In the genomic region with DNA sequence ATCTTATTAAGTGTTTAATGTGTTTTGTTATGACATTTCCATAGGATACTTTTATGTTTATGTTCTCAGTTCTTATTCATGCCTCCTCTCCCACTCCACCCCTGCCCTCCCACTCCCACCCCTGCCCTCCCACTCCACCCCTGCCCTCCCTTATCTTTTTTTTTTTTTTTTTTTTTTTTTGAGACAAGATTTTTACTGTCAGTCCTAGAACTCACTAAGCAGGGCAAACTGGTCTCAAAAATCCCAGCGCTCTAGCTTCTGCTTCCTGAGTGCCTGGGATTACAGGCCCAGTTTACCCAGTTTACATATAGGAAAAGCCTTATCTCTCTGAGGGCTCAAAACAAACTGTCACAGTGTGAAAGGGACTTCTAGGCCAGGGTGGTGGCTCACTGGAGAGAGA, we compare ENCODE assay signal across 13 mouse cellular contexts. TPM values are rescaled to one million over a fixed set of nuclear protein-coding genes. Genes with fewer than 3 reads are reported as not detected.
DNase-seq lines count a peak whose midpoint lies in the region; ATAC-seq lines count a peak whose summit lies in the region.
"Had no signal": no experiment of that assay in that cellular context is flagged by ENCODE, and none has a peak within 500 bp of the region (broad histone marks: within the 10 kb centered on the region; RNA-seq: fewer than 3 reads in every experiment).

No protein-coding gene starts in this region.

- peak overlapping the region; percentile 37 for H3K4me2 ChIP-seq in heart, embryonic 11.5 days
- H3K4me2 ChIP-seq in kidney, embryonic 15.5 days: peak overlapping the region; percentile 46
- peak overlapping the region; percentile 36 for H3K4me2 ChIP-seq in intestine, embryonic 14.5 days (ENCODE audit: low read length)
- no peak overlapping the region for H3K4me2 ChIP-seq in liver, embryonic 16.5 days (ENCODE audit: low read depth, low read length)

- ATAC-seq in heart, embryonic 11.5 days (replicated peaks; ENCODE audit: insufficient number of reproducible peaks, low FRiP score, low TSS enrichment): no peak
- ATAC-seq in kidney, embryonic 15.5 days (replicated peaks; ENCODE audit: low FRiP score): no peak
- no peak for ATAC-seq in intestine, embryonic 14.5 days (replicated peaks; ENCODE audit: low FRiP score, low TSS enrichment, low read depth)
- no peak for ATAC-seq in liver, embryonic 16.5 days (ENCODE audit: low read depth)
- ATAC-seq: hindbrain, embryonic 16.5 days had no signal

- H3K27me3 ChIP-seq in heart, embryonic 11.5 days (ENCODE audit: control insufficient read depth, insufficient read depth, low read length): no peaks in the 10 kb centered on the region
- no peaks in the 10 kb centered on the region for H3K27me3 ChIP-seq in kidney, embryonic 15.5 days
- H3K27me3 ChIP-seq in intestine, embryonic 14.5 days (replicated peaks; ENCODE audit: control insufficient read depth, insufficient read depth, low read length): no peaks in the 10 kb centered on the region
- H3K27me3 ChIP-seq in liver, embryonic 16.5 days (ENCODE audit: control insufficient read depth, insufficient read depth, low read depth, low read length): peaks cover 41% of the 10 kb centered on the region

- peaks cover 10% of the 10 kb centered on the region; the same call in 1 of the 2 replicates for H3K4me1 ChIP-seq in heart, embryonic 11.5 days (ENCODE audit: control insufficient read depth, insufficient read depth, low read length)
- peaks cover 50% of the 10 kb centered on the region for H3K4me1 ChIP-seq in kidney, embryonic 15.5 days
- H3K4me1 ChIP-seq in intestine, embryonic 14.5 days (replicated peaks; ENCODE audit: control insufficient read depth, insufficient read depth, low read length): peaks cover 12% of the 10 kb centered on the region
- peaks cover 4% of the 10 kb centered on the region for H3K4me1 ChIP-seq in liver, embryonic 16.5 days (ENCODE audit: control insufficient read depth, low read depth, low read length)

- H3K9me3 ChIP-seq in heart, embryonic 11.5 days (replicated peaks; ENCODE audit: control insufficient read depth, low read length): no peaks in the 10 kb centered on the region
- 0 out of 2 replicates have a peak, but pooled peaks cover 2% of the 10 kb centered on the region for H3K9me3 ChIP-seq in kidney, embryonic 15.5 days (replicated peaks)
- H3K9me3 ChIP-seq in intestine, embryonic 14.5 days (ENCODE audit: control insufficient read depth, low read length): no peaks in the 10 kb centered on the region
- no peaks in the 10 kb centered on the region for H3K9me3 ChIP-seq in liver, embryonic 16.5 days (replicated peaks; ENCODE audit: control insufficient read depth, low read length)

- intact Hi-C loops in heart, postnatal 14 days (cut with DNase I): no loop called here

- peak overlapping the region; percentile 7; the same call in 1 of the 2 replicates for H3K27ac ChIP-seq in heart, embryonic 11.5 days (ENCODE audit: low read depth, low read length)
- peak overlapping the region; percentile 87 for H3K27ac ChIP-seq in kidney, embryonic 15.5 days
- H3K27ac ChIP-seq in intestine, embryonic 14.5 days (ENCODE audit: low read depth): peak overlapping the region; percentile 70; the same call in 1 of the 2 replicates
- H3K27ac ChIP-seq in liver, embryonic 16.5 days (ENCODE audit: low read length): peak overlapping the region; percentile 71

- DNase-seq in heart, postnatal 14 days: no peak
- DNase-seq in kidney, postnatal 25 days: no peak
- no peak for DNase-seq in intestine, embryonic 14.5 days (ENCODE audit: low spot score)
- no peak for DNase-seq in natural killer cell, adult 2 months (ENCODE audit: low spot score in 2 of 2)
- DNase-seq in retina, postnatal 1 day: no peak
- DNase-seq: adrenal gland, adult 2 months; cerebellum, adult 2 months had no signal

- 44% methylated on average over 1 of the region's 1 CpGs for WGBS in heart, embryonic 11.5 days (ENCODE audit: insufficient replicate concordance)
- WGBS in kidney, embryonic 15.5 days: 88% methylated on average over 1 of the region's 1 CpGs
- 44% methylated on average over 1 of the region's 1 CpGs for WGBS in intestine, embryonic 14.5 days
- WGBS in liver, embryonic 16.5 days (ENCODE audit: insufficient replicate concordance): 64% methylated on average over 1 of the region's 1 CpGs

- H3K4me3 ChIP-seq in heart, embryonic 11.5 days (ENCODE audit: low read depth, low read length): no peak overlapping the region
- H3K4me3 ChIP-seq in kidney, embryonic 15.5 days (replicated peaks): peak overlapping the region; percentile 24
- peak overlapping the region; percentile 6; the same call in 1 of the 2 replicates for H3K4me3 ChIP-seq in intestine, embryonic 14.5 days (ENCODE audit: low read depth, low read length)
- no peak overlapping the region for H3K4me3 ChIP-seq in liver, embryonic 16.5 days (ENCODE audit: low read depth, low read length)
- H3K4me3 ChIP-seq: erythroblast, embryonic 14.5 days; megakaryocyte, embryonic 14.5 days had no signal

- no peaks in the 10 kb centered on the region for H3K36me3 ChIP-seq in heart, embryonic 11.5 days (ENCODE audit: control insufficient read depth, insufficient read depth, low read length)
- no peaks in the 10 kb centered on the region for H3K36me3 ChIP-seq in kidney, embryonic 15.5 days
- no peaks in the 10 kb centered on the region for H3K36me3 ChIP-seq in intestine, embryonic 14.5 days (ENCODE audit: control insufficient read depth, insufficient read depth, low read length)
- H3K36me3 ChIP-seq in liver, embryonic 16.5 days (ENCODE audit: control insufficient read depth, insufficient read depth): no peaks in the 10 kb centered on the region

- H3K9ac ChIP-seq in heart, embryonic 11.5 days (ENCODE audit: low read depth, low read length): no peak overlapping the region
- no peak overlapping the region for H3K9ac ChIP-seq in kidney, embryonic 15.5 days
- no peak overlapping the region for H3K9ac ChIP-seq in intestine, embryonic 14.5 days (ENCODE audit: low read length)
- H3K9ac ChIP-seq in liver, embryonic 16.5 days (ENCODE audit: low read depth, low read length): no peak overlapping the region

RNA-seq across cellular contexts. Expression of gene Ephb4, which starts 3.5 kb away (rescaled TPM):
- polyA plus RNA-seq in heart, embryonic 11.5 days (2014; fragmentation: Nextera tagmentation; extraction: Ambion mirVana): 27.3 and 35.6 TPM in 2 replicates
- 10 to 100 TPM; 77.5 to 83.7 TPM for total RNA-seq in heart, postnatal 14 days (2021)
- 49.1 and 54.9 TPM in 2 replicates for polyA plus RNA-seq in kidney, embryonic 15.5 days (2015; fragmentation: Nextera tagmentation; extraction: Ambion mirVana)
- polyA plus RNA-seq in intestine, embryonic 14.5 days (2014; fragmentation: Nextera tagmentation; extraction: Ambion mirVana): 48.2 and 51.3 TPM in 2 replicates
- polyA plus RNA-seq in liver, embryonic 16.5 days (2015; fragmentation: Nextera tagmentation; extraction: Ambion mirVana): 7.3 and 9.1 TPM in 2 replicates

RNA-seq across cellular contexts. Expression of gene Slc12a9, which starts 13.0 kb away (rescaled TPM):
- polyA plus RNA-seq in heart, embryonic 11.5 days (2014; fragmentation: Nextera tagmentation; extraction: Ambion mirVana): 5.1 and 5.6 TPM in 2 replicates
- 1 to 10 TPM; 3.8 to 5.4 TPM for total RNA-seq in heart, postnatal 14 days (2021)
- 14.2 and 16.0 TPM in 2 replicates for polyA plus RNA-seq in kidney, embryonic 15.5 days (2015; fragmentation: Nextera tagmentation; extraction: Ambion mirVana)
- polyA plus RNA-seq in intestine, embryonic 14.5 days (2014; fragmentation: Nextera tagmentation; extraction: Ambion mirVana): 7.9 and 9.5 TPM in 2 replicates
- polyA plus RNA-seq in liver, embryonic 16.5 days (2015; fragmentation: Nextera tagmentation; extraction: Ambion mirVana): 2.8 and 3.0 TPM in 2 replicates

RNA-seq across cellular contexts. Expression of gene Trip6, which starts 32.2 kb away (rescaled TPM):
- polyA plus RNA-seq in heart, embryonic 11.5 days (2014; fragmentation: Nextera tagmentation; extraction: Ambion mirVana): 36.7 and 41.1 TPM in 2 replicates
- 10 to 100 TPM; 14.2 to 14.3 TPM for total RNA-seq in heart, postnatal 14 days (2021)
- polyA plus RNA-seq in kidney, embryonic 15.5 days (2015; fragmentation: Nextera tagmentation; extraction: Ambion mirVana): 77.9 and 87.5 TPM in 2 replicates
- 73.3 and 77.7 TPM in 2 replicates for polyA plus RNA-seq in intestine, embryonic 14.5 days (2014; fragmentation: Nextera tagmentation; extraction: Ambion mirVana)
- polyA plus RNA-seq in liver, embryonic 16.5 days (2015; fragmentation: Nextera tagmentation; extraction: Ambion mirVana): 9.3 and 9.6 TPM in 2 replicates

RNA-seq across cellular contexts. Expression of gene Srrt, which starts 38.9 kb away (rescaled TPM):
- polyA plus RNA-seq in heart, embryonic 11.5 days (2014; fragmentation: Nextera tagmentation; extraction: Ambion mirVana): 92.0 and 96.9 TPM in 2 replicates
- 10 to 100 TPM; 84.2 to 84.8 TPM for total RNA-seq in heart, postnatal 14 days (2021)
- 141 and 158 TPM in 2 replicates for polyA plus RNA-seq in kidney, embryonic 15.5 days (2015; fragmentation: Nextera tagmentation; extraction: Ambion mirVana)
- polyA plus RNA-seq in intestine, embryonic 14.5 days (2014; fragmentation: Nextera tagmentation; extraction: Ambion mirVana): 118 and 122 TPM in 2 replicates
- polyA plus RNA-seq in liver, embryonic 16.5 days (2015; fragmentation: Nextera tagmentation; extraction: Ambion mirVana): 68.0 and 69.7 TPM in 2 replicates

RNA-seq across cellular contexts. Expression of gene Ufsp1, which starts 52.0 kb away (rescaled TPM):
- 9.1 and 10.3 TPM in 2 replicates for polyA plus RNA-seq in heart, embryonic 11.5 days (2014; fragmentation: Nextera tagmentation; extraction: Ambion mirVana)
- 1 to 10 TPM; 6.7 to 8.5 TPM for total RNA-seq in heart, postnatal 14 days (2021)
- 5.9 and 7.3 TPM in 2 replicates for polyA plus RNA-seq in kidney, embryonic 15.5 days (2015; fragmentation: Nextera tagmentation; extraction: Ambion mirVana)
- polyA plus RNA-seq in intestine, embryonic 14.5 days (2014; fragmentation: Nextera tagmentation; extraction: Ambion mirVana): 8.9 and 10.6 TPM in 2 replicates
- 7.0 and 7.8 TPM in 2 replicates for polyA plus RNA-seq in liver, embryonic 16.5 days (2015; fragmentation: Nextera tagmentation; extraction: Ambion mirVana)

Comparison
In these comparisons a context has a peak if more than half of its experiments do, and no peak if none do; other contexts are left out.
1. H3K27ac ChIP-seq: peak in every context shown above with its lines; median percentile 87 in kidney, embryonic 15.5 days; 71 in liver, embryonic 16.5 days; 70 in intestine, embryonic 14.5 days; 7 in heart, embryonic 11.5 days.
2. H3K4me3 ChIP-seq: peak in kidney, embryonic 15.5 days (single experiment) and intestine, embryonic 14.5 days (single experiment); none in heart, embryonic 11.5 days (single experiment) and liver, embryonic 16.5 days (single experiment).